Mouse (Mus musculus) bone marrow, adult 2 months (tissue): Measurements from ENCODE around the gene Gstt1. TPM values are rescaled to one million over a fixed set of nuclear protein-coding genes. Genes with fewer than 3 reads are reported as not detected.

Experiments used
- H3K27ac ChIP-seq: fragments of 200-500 bp; 2 replicates; pipeline ENCODE4 v1.5.1; 2012; ENCODE audit warnings: low read depth, mild to moderate bottlenecking, control low read depth, inconsistent platforms, low read length; ENCODE audit not compliant: control insufficient read depth, poor library complexity, insufficient read depth
- H3K4me1 ChIP-seq: fragments of 200-500 bp; 2 replicates; pipeline ENCODE4 v1.6.1; 2011; ENCODE audit warnings: low read length; ENCODE audit not compliant: control insufficient read depth, insufficient read depth
- H3K4me3 ChIP-seq: fragments of 200-500 bp; replicated peaks from 2 replicates; pipeline ENCODE3; 2011; ENCODE audit warnings: mild to moderate bottlenecking, low read depth, low read length, control low read depth; ENCODE audit not compliant: control insufficient read depth
- CTCF ChIP-seq: fragments of 200-500 bp; IDR thresholded peaks from 2 replicates; pipeline ENCODE4 v1.5.1; 2011; ENCODE audit warnings: low read length, control low read depth; ENCODE audit not compliant: control insufficient read depth, insufficient read depth
- POLR2A ChIP-seq: fragments of 200-500 bp; IDR thresholded peaks from 2 replicates; pipeline ENCODE4 v1.6.1; 2011; ENCODE audit warnings: low read depth, mild to moderate bottlenecking, control low read depth, low read length, borderline replicate concordance; ENCODE audit not compliant: control insufficient read depth
- WGBS: fragments of 180-500 bp; shearing (Covaris S2); methylation state at CpG from one replicate; pipeline ENCODE4 v1.1.7; 2018; 5-methylcytosine and 5-hydroxymethylcytosine counted together
- polyA plus RNA-seq: library from polyadenylated mRNA; stranded (reverse); fragments of >200 nt; gene quantifications from 2 replicates; pipeline ENCODE4 v1.2.4, GENCODE M21; 2011; ENCODE audit warnings: low replicate concordance; ENCODE audit not compliant: missing spikeins, insufficient read depth, insufficient read length

The Gstt1 gene
- polyA plus RNA-seq, 1 experiment, result 22.5 TPM

- no peak for TF ChIP-seq CTCF
- no peak for TF ChIP-seq POLR2A
- Histone ChIP-seq H3K4me1 (no peaks in the 10 kb centered on the region; the same call in 1 of the 2 replicates), H3K4me3 (peak overlapping the region; percentile 43), H3K27ac (no peak overlapping the region)
- WGBS, result 53% methylated on average over 11 of the region's 11 CpGs
Measured at GRCm38 (mm10) chr10:75796731-75797516, 1.5 kb downstream of the Gstt1 start.

GRCm38 (mm10) chr10:75794880-75795279 lies 3.5 kb downstream of the Gstt1 start:
- H3K4me1 ChIP-seq, result no peaks in the 10 kb centered on the region; the same call in 1 of the 2 replicates
- H3K27ac ChIP-seq, result no peak overlapping the region
- TF ChIP-seq CTCF, result no peak
- TF ChIP-seq POLR2A, result no peak
- no peak overlapping the region for H3K4me3 ChIP-seq
- WGBS, result 43% methylated on average over 3 of the region's 3 CpGs

- no peaks in the 10 kb centered on the region; the same call in 1 of the 2 replicates for H3K4me1 ChIP-seq
- TF ChIP-seq POLR2A (no peak), CTCF (peak; percentile 2; the same call in 1 of the 2 replicates)
- WGBS, result 16% methylated on average over 7 of the region's 7 CpGs
- no peak overlapping the region for H3K4me3 ChIP-seq
- no peak overlapping the region for H3K27ac ChIP-seq
Measured at GRCm38 (mm10) chr10:75790773-75791172, 7.6 kb downstream of the Gstt1 start.

- Histone ChIP-seq H3K4me3 (no peak overlapping the region), H3K4me1 (no peaks in the 10 kb centered on the region; the same call in 1 of the 2 replicates), H3K27ac (no peak overlapping the region)
- TF ChIP-seq POLR2A (no peak), CTCF (no peak)
- WGBS, result 87% methylated on average over 5 of the region's 5 CpGs
Measured at GRCm38 (mm10) chr10:75789841-75790240, 8.5 kb downstream of the Gstt1 start.

- no peak for TF ChIP-seq POLR2A
- no peak for TF ChIP-seq CTCF
- H3K4me1 ChIP-seq, result no peaks in the 10 kb centered on the region; the same call in 1 of the 2 replicates
- H3K27ac ChIP-seq, result no peak overlapping the region
- 79% methylated on average over 6 of the region's 6 CpGs for WGBS
- no peak overlapping the region for H3K4me3 ChIP-seq
Measured at GRCm38 (mm10) chr10:75789081-75789735, 9.2 kb downstream of the Gstt1 start.

GRCm38 (mm10) chr10:75788277-75788676 lies 10.1 kb downstream of the Gstt1 start:
- 85% methylated on average over 8 of the region's 8 CpGs for WGBS
- TF ChIP-seq CTCF (no peak), POLR2A (no peak)
- Histone ChIP-seq H3K27ac (no peak overlapping the region), H3K4me3 (no peak overlapping the region), H3K4me1 (no peaks in the 10 kb centered on the region; the same call in 1 of the 2 replicates)

GRCm38 (mm10) chr10:75785442-75785841 lies 12.9 kb downstream of the Gstt1 start:
- no peak overlapping the region for H3K4me3 ChIP-seq
- TF ChIP-seq POLR2A, result no peak
- TF ChIP-seq CTCF, result no peak
- H3K4me1 ChIP-seq, result no peaks in the 10 kb centered on the region
- 31% methylated on average over 1 of the region's 1 CpGs for WGBS
- H3K27ac ChIP-seq, result no peak overlapping the region

- WGBS, result under 1% methylated on average over 28 of the region's 28 CpGs
Measured at GRCm38 (mm10) chr10:75780769-75781578, 17.4 kb downstream of the Gstt1 start, which contains the start of the genes Gm20441 and Gstt3. Gm20441 (minus strand) TSS chr10:75780954. Gstt3 (minus strand) TSS chr10:75781414.

More at GRCm38 (mm10) chr10:75780769-75781578, 17.4 kb downstream of the Gstt1 start, which contains the start of the genes Gm20441 and Gstt3:
- TF ChIP-seq POLR2A (no peak), CTCF (no peak)
- peak within 1 kb of the TSS; percentile 53 for H3K4me3 ChIP-seq
- H3K27ac ChIP-seq, result no peak within 1 kb of the TSS
- no peaks in the 10 kb centered on the region for H3K4me1 ChIP-seq
